Mouse (Mus musculus) frontal cortex, adult (tissue): Measurements from ENCODE around the gene Hist1h4i.
"Not testable (repeated sequence)": the region's sequence is repeated elsewhere in the genome, so short reads cannot be mapped to it uniquely, and the experiment has no call there.

Experiments
- ATAC-seq: cut with Nextera tagmentation; 2 replicates; pipeline ENCODE4 v1.9.2; 2017; ENCODE audit warnings: mild to moderate bottlenecking, moderate library complexity, mixed read lengths; ENCODE audit not compliant: low TSS enrichment

The Hist1h4i gene

GRCm38 (mm10) chr13:22041142-22041536 is at the start of gene Hist1h4i:
TSS of gene Hist1h4i (minus strand) at chr13:22041362.
- peak; percentile 81 for ATAC-seq

GRCm38 (mm10) chr13:22084140-22084539 is 43.0 kb upstream of the Hist1h4i start, which contains the start of gene Vmn1r188:
TSS of gene Vmn1r188 (plus strand) at chr13:22084440.
- not testable (repeated sequence) for ATAC-seq

- ATAC-seq: no peak
Observed at GRCm38 (mm10) chr13:22063468-22063867, 22.3 kb upstream of the Hist1h4i start.

DNA sequence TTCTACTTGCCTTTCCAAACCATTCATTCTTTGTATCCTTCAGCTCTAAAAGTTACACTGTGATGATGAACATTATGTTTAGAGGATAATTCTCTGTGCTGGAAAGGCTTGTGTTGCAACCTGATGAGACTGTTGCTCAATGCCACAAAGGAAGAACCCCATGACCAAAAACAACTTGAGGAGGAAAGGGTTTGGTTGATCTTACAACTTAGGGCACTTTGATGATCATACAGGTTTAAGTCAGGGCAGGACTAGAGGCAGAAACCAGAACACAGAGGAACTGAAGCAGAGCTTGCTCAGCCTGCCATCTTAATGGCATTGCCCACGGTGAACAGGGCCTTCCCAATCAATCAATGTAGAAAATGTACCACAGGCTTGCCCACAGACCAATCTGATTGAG is 20.3 kb upstream of the Hist1h4i start:
- no peak for ATAC-seq

DNA sequence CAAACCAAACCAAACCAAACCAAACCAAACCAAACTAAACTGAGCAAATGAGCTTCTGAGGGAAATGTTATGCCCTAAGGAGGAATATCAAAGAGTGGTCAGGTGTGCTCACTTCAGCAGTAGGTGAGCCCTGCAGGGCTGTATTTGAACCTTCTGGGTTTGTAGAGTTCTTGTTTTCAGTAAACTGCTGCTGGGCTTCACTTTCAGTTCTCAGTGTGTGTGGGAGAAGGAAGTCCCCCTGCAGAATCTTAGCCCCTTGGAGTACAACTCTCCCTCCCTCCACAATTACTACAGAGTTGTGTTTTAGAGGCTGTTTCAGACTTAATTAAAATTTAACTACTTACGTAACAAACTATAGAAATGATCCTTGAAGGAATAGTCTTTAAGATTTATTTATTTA is 12.6 kb upstream of the Hist1h4i start:
- ATAC-seq: no peak

DNA sequence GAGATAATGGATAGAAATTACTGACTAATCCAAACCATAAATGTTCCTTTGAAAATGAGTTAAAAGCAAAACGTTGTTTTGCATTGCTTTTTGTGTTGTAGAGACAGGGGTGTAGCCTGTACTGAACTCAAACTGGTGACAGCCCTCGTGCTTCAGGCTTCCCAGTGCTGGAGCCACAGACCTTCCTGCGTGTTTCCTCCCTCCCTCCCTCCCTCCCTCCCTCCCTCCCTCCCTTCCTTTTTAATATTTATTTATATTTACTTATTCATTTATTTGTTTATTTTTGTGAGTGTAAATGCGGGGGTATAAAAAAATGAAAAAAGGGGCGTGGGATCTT is 10.3 kb upstream of the Hist1h4i start:
- ATAC-seq: no peak

GRCm38 (mm10) chr13:22050591-22051522 is 9.7 kb upstream of the Hist1h4i start:
- peak; percentile 94 for ATAC-seq

DNA sequence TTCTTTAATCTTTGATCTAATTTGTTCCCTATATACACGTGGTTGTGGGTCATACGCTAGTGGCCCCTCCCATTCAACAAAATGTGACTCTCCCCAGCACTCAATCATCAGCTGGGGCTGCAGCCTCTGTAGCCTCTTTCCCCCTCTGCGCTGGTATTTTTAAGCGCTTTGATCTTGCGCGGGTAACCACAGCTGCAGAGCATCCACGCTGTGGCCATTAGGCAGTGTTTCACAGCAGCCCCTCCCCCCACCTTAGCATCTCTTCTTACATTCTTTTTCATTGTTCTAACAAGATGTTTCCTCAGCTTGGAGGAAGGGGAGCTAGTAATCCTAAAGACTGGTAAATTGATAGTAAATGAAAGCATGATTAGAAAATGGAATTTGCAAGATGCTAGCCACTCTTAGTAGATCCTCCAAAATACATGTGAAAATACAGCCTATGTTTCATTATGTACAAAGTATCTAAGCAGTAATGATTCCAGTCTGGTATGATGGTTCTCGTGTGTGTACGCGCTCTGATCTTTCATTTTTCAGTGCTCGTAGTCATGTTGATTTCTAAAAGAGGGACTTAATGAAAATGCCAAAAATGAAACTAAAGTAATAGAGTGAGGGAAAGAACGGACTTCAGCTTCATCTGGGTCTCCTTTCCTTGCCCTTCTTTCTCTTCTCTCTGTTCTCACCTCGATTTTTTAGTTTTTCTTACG is 8.7 kb upstream of the Hist1h4i start:
- ATAC-seq: 0 out of 2 replicates have a peak, but pooled peaks have one; percentile 9

DNA sequence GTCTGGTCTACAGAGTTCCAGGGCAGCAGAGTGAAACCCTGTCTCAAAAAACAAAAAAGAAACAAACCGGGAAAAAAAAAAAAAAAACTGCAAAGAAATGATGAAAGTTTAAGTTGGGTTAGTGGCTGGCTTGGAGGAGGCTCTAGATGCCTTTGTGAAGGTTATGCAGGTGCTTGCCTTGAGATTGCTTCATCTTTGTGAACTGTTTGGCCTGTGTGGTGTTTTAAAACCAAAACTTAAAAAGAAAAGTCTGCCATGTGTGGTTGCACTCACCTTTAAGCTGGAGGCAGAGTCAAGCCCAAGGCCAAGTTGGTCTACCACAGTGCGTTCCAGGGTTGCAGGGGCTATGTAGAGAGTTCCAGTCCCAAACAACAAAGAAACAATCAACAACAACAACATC is 7.9 kb upstream of the Hist1h4i start:
- ATAC-seq: no peak

DNA sequence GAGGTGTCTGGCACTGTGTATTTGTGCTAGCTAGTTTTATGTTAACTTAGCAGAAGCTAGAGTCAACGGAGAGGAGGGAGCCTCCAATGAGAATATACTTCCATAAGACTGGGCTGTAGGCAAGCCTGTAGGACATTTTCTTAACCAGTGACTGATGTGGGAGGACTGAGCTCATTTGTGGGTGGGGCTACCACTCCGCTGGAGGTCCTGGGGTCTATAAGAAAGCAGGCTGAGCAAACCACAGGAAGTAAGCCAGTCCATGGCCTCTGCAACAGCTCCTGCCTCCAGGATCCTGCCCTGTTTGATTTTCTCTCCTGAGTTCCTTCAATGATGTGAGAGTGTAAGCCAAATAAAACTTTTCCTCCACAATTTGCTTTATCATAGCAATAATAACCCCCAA is 4.1 kb upstream of the Hist1h4i start:
- no peak for ATAC-seq

- ATAC-seq: no peak
Observed at GRCm38 (mm10) chr13:22044432-22045155, 3.4 kb upstream of the Hist1h4i start.

DNA sequence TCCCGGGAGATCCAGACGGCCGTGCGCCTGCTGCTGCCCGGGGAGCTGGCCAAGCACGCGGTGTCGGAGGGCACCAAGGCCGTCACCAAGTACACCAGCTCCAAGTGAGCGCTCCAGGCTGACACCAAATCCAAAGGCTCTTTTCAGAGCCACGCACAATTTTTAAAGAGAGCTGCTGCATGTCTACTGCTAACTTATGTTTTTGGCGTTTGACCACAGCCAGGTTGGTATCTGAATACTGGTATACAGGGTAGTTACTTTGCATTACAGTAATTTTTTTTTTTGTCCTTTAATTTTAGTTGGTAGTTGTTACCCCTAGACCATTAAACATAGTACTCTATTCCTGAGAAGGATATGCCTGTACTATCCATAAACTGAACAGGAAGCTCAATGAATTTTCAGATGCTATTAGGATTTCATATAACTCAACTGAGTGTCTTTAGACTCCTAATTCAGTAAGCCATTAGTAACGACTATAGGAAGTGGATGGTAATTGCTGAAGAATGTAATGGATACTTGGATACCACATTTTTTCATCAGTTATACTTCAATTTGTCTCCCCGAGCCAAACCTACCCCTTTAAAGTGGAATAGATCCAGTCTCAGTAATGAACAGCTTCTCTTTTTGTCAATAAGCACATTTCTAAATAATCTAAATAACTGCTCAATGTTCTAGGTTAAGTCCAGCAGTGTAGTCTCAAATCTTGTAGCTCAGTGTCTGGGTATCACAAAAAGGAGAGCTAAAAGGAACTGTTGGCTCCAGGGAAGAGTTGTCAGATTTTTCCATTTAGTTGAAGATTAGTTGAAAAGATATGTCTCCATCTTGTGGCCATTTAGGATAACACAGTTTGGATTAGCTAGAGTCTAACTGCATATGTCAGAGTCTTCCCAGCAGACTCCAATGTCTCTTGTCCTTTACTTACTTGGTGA is 2.6 kb upstream of the Hist1h4i start:
- peak; percentile 62 for ATAC-seq

GRCm38 (mm10) chr13:22042568-22043502 is 1.7 kb upstream of the Hist1h4i start, which contains the start of the genes Hist1h2ag and Hist1h2bj:
TSS of gene Hist1h2ag (minus strand) at chr13:22042944.
TSS of gene Hist1h2bj (plus strand) at chr13:22043214.
- ATAC-seq: peak; percentile 91

DNA sequence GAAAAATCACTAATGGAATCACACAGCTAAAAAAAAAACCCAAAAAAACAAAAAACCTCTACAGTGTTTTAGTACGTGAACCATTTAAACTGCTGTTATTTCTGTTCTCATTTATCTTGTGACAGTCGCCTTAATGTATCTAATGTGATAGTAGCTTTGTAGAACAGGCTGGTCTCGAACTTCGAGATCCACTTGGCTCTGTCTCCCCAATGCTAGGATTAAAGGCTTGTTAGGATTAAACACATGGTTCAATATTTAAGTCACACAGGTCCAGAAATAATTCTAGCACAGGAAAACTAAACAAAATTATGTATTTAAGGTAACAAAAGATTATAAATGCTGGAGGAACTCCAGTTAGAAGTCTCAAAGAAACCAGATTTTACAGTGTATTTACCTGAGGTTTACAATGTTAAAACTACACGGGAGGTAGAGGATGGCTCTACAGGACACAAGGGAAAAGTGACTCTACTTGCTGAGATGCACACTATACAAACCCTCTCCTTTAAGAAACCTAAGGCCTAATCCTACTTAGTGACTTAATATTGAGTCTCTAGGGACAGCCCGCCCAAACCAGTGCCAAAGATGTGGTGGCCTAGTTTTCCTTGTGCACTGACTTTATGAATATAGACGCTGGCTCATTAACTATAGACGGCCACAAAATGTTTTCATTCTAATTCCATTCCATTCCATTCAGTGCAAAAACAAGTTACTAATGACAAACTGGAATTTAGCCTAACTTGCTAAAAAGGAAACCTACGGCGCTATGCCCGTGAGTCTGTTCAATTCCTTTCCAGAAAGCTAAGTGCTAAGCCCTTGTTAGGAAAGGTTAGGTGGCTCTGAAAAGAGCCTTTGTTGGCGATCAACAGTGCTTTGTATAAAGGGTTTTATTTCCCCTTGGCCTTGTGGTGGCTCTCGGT is 747 bp upstream of the Hist1h4i start:
- ATAC-seq: no peak

GRCm38 (mm10) chr13:22040464-22041141 is 559 bp downstream of the Hist1h4i start:
- ATAC-seq: no peak

DNA sequence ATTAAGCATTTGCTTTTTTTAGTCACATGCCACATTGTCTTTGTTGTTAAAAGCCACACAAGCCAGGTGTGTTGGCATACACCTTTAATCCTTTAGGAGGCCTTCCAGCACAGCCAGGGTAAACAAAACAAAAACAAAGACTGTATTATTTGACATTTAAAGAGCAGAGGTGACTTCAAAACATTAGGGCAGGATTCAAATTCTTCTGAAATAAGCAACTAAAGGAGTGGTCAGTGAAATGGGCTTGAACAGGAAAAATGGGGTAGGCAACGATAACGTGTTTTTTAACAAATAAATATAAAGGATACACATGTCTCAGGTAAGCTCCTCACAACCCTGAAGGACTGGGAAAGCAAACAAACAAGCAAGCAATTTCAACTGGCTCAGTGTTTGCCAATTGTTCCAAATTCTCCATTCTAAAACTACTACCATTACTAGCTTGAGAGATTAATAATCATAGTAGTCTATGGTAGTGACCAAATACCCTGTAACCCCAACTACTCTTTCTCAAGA is 1.2 kb downstream of the Hist1h4i start:
- no peak for ATAC-seq

DNA sequence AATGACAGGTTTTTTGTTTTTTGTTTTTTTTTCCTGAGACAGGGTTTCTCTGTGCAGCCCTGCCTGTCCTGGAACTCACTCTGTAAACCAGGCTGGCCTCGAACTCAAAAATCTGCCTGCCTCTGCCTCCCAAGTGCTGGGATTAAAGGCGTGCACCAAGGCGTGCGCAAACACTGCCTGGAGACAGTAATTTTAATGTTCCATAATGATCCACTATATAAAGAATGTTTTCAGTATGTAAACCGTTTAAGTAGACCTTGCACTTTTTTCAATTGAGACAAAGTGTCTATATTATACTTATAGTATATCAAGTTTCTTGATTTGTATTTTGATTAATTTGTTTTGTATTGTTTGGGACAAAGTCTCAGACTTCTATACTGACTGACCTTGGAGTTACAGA is 1.8 kb downstream of the Hist1h4i start:
- no peak for ATAC-seq

DNA sequence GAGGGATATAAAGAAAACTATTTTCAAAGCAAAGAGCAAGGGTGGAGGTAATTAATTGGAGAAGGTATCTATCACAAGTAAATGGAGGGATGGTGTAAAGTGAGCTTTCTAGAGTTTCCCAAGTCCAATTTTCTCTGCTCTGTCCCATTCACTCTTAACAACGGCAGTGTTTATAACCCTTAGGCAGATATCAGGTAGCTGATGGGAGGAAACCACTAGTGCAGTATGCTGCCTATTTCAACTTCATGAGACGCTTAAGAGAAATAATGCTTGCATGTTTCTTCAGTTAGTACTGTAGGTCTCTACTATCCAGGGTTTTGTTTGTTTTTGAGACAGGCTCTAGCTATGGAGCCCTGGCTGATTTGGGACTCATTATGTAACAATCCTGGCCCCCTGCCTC is 3.7 kb downstream of the Hist1h4i start:
- ATAC-seq: no peak
